Mouse (Mus musculus) adrenal gland, adult 2 months (tissue): ENCODE measurements around the gene Nod2. TPM values are rescaled to one million over a fixed set of nuclear protein-coding genes. Genes with fewer than 3 reads are reported as not detected.

Source experiments
- DNase-seq: peaks from one replicate; pipeline ENCODE4 v3.0.0; 2021
- polyA plus RNA-seq: library from polyadenylated mRNA; depleted of rRNA; stranded (reverse); fragments of >200 nt; gene quantifications from 2 replicates; pipeline ENCODE4 v1.2.3, GENCODE M21; 2012
- total RNA-seq, 2 experiments: library from RNA; stranded (reverse); gene quantifications; 2 replicates each; pipeline ENCODE4 v1.2.3; 2021

Gene Nod2
- total and polyA plus RNA-seq, 3 experiments = 0.89 to 1.2 (median 1.1) TPM

DNA sequence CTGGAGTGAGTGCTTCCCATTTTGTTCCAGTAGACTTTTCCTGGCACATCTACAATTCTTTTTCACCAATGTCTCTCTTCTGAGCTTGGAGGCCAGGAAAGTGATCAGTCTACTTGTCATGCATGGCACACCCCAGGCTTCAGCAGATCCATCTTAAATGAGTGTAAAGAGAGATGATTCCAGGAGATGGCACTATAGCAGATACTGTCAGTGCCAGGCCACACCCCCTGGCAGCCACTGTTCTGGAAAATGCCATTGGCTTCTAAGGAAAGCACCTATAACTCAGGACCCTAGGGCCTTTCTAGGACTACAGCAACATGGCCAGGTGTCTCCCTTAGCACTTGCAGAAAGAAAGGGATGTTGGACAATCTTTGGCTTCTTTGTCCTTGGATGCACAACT is 16.0 kb upstream of the Nod2 start:
- DNase-seq = peak; percentile 48

DNA sequence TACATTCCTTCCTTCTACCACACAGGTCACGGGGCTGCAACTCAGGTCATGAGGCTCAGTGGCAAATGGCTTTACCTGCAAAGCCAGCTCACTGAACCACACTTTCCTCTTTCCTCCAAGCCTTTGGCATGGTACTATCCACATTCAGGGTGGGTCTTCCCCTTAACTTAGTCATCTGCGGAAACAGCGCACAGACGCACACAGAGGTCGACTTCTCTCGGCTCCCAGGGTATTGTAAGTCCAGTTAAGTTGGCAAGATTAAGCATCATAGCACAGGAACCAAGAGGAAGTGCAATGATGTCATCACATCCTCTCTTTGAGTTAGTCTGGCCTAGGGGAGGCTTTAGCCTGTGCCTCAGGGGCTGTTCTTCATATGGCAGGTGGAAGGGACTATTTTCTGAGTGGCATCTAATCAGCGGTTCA is 13.8 kb upstream of the Nod2 start:
- DNase-seq = peak; percentile 39

DNA sequence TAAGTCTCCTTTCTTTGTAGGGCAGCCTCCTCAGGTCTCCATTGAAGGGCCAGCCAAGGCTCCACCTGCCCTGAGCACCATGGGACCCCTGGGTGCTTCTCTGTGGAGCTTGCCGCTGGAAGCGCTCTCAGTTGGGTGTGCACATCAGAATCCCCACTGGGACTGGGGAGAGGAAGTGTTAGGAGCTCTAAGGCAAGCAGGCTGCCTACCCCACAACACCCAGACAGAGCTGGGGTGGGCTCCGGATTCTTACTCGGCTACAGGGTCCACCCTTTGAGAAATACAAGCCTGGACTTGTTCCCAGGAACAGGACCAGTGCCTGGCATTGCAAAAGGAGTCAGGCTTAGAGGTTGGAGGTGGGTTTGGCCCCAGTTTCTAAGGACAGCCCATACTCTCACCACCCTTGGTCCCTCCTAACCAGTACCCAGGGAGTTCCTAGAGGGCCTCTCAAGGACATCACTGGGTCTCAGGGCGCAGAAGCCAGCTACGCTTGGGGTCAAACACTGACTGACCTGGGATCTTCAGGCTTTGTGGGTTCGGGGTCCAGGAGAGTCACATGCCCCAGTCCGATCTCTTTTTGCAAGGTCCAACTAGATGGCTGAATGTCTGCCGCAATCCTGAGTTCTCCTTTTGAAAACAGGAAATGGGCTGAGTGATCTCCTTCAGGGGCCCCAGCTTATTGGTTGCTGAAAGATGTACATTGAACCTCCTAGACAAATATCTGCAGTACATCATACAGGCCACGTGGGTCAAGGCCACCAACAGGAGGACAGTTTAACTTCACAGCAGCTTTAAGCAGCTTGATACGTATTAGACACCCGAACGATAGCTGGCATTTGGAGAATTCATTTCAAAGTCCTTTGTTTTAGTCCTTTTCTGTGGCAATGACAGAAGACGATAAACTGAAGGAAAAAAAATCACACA is 11.4 kb upstream of the Nod2 start, which contains the start of gene Snx20:
Snx20 (minus strand) TSS at position 655 of the 924 bp plus-strand sequence.
- no peak for DNase-seq

DNA sequence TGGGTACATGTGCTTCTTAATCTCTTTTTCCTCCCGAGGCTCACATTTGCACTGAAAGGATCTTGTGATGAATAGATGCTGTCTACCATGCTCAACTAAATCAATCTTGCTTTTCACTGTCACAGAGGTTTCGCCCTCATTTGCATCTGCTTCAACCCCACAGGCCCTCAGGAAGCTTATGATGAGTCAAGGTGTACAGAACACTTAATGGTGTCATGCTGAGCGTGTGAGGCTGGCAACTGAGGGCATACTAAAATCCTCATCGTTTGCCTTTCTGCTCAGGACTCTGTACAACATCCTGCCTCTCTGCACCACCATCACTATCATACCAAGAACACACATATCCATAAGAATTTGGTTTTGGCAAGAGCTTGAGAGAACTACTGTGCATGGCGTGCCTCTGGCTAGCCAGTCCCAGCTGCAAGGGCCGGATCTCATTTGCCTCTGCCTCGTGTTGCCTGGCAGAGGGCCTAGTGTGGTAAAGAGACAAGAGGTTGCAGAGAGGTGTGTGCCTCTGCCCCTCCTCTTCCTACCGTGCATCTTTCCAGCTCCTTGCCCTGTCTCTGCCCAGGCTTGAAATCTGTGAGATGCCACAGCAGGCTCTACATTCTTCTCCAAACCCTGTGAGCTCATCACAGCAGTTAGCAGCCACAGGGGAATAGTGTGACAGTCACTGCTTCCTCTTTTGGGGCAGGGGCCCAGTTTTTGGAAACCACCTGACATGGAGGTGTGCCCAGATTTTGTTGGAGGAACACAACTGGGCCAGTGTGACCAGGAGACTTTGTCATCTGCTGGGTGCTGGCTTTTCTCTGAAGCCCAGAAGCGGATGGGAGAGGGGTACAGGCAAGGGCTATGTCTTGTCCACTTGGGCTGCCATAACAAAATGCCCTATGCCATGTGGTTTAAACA is 9.8 kb upstream of the Nod2 start:
- no peak for DNase-seq

DNA sequence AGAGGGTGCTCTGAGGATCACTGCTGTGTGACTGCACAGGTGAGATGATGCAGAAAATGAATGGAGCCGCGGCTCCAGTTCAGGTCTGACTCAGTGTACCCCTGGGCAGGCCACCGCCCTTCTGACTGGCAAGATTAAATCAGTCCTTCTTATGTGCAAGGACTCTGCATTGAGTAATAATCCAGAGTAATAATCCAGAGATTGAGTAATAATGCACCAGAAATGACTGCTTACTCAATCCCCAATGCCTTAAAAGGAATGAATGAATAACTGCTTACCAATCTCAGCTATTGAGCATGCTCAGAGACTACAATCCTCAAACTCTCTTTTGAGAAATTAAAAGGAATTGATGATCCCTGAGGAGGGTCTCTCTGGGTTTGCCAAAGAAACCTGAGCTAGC is 8.2 kb upstream of the Nod2 start:
- peak; percentile 38 for DNase-seq

DNA sequence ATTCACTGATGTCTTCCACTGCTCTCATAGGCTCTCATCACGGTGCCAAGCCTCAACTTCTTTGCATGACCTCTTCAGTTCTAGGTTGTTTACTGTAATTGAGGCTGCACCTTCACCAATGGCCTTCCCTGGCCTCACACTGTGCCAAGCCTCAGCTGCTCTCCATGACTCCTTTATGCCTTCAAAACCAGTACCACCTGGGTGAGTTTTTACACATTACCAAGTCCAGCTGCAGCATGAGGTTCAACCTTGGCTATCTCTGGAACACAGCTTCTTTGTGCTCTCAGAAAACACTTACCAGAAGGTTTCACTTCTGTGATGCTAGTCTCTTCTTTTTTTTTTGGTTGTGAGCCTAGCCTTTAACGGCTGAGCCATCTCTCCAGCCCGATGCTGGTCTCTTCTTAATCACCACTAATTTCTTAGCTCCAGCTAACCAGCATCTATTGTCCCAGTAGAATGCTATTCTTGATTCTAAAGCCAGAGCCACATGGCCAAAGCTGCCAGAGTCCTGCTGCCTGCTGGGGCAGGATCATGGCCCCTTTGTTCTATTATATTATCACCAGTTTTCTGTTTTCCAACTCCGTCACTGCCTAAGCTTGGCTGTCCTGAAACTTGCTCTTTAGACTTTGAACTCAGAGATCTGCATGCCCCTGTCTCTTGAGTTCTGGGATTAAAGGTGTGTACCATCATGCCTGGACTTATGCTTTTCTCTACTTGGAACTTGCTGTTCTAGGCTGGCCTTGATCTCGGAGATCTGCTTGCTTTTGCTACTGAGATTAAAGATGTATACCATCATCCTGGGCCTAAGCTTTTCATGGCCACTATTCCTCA is 4.2 kb upstream of the Nod2 start:
- no peak for DNase-seq

DNA sequence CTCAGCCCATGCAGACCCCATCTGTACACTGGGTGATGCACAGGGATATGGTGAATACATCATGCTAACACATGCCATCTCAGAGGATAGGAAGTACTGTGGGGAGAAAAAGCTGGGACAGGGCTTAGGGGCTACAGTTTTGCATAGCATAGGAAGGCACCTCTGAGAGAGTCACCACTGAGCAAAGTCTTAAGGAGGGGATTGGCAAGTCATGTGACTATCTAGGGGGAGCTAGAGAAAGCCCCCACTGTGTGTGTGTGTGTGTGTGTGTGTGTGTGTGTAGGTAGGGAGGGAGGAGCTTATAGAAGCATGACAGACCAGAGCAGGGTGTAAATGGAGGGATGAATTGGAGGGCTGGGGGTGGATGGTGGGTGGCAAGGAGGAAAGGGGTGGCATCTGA is 1.2 kb downstream of the Nod2 start:
- DNase-seq = no peak

DNA sequence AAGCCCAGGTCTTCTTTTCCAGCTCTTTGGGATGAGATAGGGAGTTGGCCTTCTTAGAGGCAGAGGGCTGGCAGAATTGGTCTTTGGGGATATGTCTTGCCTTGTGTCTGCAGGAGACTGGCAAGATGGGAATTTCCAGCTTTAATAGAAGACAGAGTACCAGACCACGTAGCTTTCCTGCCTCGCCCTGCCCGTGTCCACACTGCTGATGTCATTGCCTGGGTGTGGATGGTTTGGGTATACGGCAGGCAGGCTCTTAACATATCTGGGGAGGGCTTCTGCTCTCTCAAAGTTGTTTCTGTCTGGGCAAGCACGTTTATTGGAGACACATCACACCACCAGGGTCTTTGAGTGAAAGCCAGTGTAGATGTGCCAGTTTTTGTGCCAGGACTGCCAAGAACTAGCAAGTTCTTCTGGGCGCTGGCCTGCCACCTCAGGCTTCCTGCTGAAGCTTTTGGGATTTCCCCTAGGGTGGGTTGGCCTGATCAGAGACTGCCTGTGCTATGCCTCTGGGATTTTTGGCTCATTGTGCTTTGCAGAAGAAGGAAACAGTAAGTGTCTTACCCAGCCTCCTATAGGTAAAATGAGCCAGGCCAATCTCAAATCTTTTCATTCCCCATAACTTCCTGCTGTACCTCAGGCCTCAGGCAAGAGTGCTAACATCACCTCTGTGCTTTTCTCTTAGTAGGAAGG is 3.0 kb downstream of the Nod2 start:
- peak; percentile 16 for DNase-seq

DNA sequence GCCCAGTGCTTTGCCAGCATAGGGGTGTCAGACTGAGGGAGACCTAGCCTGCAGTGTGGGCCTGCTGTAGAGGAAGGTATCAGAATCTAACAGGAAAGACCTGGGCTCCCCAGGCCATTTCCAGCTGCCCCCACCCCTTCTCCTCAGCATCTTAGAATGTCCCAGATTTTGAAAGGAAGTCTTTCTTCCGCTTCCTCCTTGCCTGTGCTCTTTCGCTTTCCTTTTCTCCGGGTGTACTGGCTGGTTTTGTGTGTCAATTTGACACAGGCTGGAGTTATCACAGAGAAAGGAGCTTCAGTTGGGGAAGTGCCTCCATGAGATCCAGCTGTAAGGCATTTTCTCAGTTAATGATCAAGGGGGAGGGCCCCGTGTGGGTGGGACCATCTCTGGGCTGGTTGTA is 4.0 kb downstream of the Nod2 start:
- DNase-seq = peak; percentile 29

DNA sequence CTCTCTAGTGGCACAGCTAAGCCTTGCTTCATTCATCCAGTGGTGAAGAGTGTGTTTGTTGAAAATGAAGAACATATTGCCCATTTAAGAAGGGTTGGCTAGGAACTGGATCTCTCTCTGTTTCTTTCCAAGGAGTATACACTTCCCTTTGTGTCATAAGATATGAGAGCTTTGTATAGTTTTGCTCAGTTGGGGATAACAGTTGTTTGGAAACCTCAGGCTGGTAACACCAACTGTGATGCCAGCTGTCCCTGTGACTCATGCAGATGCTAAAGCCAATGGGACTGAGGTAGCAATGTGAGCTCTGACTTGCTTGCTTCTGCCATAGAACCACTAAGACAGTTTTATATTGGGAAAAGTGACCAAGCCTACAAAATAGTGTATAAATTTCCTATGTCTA is 8.2 kb downstream of the Nod2 start:
- DNase-seq = no peak

DNA sequence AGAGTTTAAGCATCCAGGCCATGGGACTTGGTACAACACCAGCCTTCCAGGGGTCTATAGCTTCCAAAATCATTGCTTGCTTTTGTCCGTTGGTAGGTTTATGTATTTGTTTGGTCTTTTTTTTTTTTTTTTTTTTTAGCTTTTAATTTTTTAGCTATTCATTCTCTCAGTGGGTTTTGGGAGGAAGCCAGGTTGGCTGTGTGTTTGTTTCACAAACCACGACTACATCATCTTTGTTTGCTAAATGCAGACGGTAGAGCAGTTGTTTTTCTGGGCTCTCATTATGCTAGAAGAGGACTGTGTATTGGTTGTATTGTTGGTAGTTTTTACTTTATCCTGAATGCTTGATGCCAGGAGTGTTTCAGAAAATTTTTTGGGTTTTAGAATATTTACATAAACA is 12.8 kb downstream of the Nod2 start:
- no peak for DNase-seq

DNA sequence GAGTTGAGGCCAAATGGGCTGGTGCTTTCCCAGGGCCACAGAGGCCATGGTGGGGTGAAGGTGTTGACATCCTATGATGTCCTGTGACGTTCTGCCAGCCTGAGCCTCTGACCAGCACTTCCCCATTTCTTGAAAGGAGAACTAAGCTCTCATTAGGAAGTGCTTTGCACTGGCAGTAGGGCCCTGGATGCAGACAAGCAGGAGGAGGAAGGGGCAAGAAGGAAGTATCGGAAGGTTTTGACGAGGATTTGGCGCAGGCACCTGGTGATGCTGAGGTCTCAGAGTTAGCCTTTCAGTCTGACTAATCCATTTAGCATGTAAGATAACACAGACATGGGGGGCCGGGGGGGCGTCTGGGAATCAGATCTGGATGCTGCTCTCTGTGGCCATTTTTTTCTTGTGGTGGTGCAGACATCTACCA is 15.3 kb downstream of the Nod2 start:
- no peak for DNase-seq

DNA sequence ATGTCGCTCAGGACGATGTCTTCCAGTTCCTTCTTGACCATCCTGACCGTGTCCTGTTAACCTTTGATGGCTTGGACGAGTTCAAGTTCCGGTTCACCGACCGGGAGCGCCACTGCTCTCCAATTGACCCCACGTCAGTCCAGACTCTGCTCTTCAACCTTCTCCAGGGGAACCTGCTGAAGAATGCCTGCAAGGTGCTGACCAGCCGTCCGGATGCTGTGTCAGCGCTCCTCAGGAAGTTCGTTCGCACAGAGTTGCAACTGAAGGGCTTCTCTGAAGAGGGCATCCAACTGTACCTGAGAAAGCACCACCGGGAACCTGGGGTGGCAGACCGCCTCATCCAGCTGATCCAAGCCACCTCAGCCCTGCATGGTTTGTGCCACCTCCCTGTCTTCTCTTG is 17.0 kb downstream of the Nod2 start:
- no peak for DNase-seq

DNA sequence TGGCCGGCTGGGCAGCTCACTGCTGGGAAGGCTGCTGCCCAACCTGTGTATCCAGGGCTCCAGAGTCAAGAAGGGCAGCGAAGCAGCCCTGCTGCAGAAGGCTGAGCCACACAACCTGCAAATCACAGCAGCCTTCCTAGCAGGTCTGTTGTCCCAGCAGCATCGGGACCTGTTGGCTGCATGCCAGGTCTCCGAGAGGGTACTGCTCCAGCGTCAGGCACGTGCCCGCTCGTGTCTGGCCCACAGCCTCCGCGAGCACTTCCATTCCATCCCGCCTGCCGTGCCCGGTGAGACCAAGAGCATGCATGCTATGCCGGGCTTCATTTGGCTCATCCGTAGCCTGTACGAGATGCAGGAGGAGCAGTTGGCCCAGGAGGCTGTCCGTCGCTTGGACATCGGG is 17.8 kb downstream of the Nod2 start:
- DNase-seq = no peak

DNA sequence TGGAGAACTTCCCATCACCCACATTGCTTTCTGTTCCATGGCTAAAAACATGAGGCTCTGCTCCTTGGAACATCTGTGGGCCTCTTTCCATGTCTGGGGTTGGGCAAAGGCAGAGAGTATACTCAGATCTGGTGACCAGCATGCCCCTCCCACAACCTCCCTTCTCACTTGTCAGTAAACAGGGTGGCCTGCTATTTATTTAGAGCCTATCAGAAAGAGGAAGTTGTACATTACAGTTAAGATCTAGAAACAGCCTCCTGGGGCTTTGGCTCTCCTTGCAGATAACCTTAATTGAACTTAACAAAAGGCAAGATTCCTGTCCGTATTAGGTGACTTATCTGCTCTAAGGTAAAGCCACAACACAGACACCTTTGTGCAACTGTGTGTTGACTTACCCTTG is 19.3 kb downstream of the Nod2 start:
- DNase-seq = peak; percentile 11

DNA sequence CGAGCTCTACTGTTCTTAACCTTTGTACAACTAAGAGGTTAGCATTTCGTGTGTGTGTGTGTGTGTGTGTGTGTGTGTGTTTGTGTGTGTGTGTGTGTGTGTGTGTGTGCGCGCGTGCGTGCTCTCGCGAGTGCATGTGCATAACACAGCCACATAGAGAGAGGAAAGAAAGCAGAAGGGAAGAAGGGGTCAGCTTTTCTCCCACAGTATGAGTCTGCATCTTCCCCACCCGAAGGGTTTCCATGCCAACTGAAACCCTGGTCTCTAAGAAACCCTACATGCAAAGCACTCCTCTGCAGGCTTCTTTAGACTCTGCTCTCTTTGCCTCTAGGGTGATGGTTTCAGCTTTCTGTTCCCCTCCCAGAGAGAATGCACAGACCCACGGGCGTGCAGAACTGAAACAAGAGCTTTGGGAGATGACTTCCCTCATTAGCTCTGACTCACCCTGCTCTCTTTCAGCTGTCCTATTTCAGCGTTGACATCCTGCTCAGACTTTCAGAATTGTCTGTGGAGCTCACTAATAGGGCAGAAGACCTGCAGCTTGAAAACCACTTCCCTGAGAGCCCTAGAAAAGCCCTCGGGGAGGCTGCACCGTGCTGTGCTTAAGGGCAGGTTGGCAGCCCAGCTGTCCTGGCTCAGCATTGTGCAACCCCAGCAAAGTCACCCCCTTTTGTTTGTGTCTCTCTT is 21.4 kb downstream of the Nod2 start:
- DNase-seq = peak; percentile 27

DNA sequence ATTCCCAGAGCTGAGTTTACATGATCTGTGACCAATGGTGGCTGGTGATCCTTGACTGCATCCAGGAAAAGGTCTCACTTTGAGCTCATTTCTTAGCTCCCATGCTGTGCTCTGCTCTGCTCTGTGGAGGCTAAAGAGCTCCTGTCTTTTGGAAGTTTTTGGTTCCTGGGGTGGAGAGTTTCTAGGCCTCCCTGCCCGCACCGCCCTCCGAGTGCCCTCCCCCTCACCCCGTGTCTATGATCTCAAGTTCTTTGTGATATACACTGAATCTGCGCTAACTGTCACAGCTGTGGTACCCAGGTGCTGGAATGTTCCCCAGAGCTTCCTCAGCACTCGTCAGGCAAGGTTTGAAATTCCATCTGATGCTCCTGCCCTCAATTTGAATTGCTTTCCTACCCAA is 23.7 kb downstream of the Nod2 start:
- no peak for DNase-seq

DNA sequence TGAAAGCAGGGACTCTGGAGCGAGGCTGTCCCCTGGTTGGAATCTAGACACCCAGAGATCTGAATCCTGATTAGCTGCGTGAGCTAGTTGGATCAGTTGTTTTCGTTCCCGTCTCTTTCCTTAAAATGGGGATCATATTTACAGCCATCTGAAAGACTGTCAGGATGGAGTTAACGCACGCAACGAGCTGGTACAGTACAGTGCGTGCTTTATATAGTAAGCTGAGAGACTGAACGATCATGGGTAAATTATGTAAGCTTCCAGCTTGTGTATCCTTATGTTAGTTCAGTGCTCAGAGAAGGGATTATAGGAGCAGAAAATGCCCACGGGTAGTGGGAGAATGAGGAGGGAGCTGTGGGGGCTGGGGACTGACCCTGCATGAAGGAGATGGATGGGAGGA is 24.5 kb downstream of the Nod2 start:
- DNase-seq = no peak

DNA sequence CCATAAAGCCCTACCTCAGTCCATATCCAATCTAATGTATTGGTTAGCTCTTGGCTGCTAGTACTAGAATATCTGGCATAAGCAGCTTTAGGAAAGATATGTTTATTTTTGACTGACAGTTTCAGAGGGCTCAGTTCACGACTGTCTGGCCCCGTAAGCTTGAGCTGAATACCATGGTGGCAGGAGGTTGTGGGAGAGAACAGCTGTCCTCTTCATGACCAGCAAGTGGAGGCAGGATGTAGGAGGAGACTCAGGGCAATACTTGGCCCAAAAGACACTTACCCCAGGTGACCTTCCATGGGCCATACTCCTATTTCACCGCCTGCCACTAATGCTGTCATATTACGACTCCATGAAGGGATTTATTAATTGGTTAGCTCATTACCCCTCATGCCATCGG is 26.7 kb downstream of the Nod2 start:
- DNase-seq = no peak

DNA sequence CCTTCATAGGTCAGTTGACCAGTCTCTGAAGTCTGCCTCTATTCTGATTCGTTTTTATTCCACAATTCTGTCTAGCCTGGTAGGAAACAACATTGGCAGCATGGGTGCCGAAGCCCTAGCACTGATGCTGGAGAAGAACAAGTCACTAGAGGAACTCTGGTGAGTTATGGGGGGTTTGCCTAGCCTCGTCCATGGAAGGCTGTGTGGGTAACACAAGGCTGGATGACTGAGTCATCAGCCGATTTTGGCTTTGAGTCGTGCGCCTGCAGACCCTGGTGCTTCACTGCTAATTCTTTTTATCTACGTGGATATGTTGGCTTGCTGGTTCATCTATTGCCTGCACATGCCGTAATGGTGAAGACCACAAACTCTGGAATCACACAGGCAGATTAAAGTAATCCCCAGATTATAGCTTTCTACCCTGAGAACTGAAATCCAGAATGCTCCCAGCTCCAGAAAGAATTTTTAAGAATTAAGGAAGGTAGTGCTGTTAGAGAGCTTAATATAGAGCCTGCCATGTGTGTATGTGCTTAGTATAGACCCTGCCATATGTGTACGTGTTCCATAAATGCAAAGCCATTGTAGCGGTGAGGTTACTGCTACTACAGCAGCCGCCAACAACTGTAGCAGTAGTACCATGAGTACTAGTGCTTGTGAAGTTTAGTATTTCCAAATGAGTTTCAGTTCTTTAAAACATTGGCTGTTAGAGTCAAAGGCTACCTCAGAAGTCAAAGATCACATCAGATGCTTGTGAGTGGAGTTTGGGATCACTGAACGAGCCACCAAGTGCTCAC is 28.5 kb downstream of the Nod2 start:
- no peak for DNase-seq
